Mouse (Mus musculus) brain, adult 2 months (tissue): ENCODE data around the gene Aldh2.
A peak's percentile ranks its signal among the peaks of the same experiment; 100 is the strongest.
"Not testable (repeated sequence)": the region's sequence is repeated elsewhere in the genome, so short reads cannot be mapped to it uniquely, and the experiment has no call there.

Source experiments
- DNase-seq: peaks from one replicate; pipeline ENCODE4 v3.0.0; 2011; ENCODE audit warnings: low read depth, low spot score

Gene Aldh2

GRCm38 (mm10) chr5:121593451-121594401 is at the start of gene Aldh2:
Gene Aldh2, minus strand, starts transcription at chr5:121593824.
- peak; percentile 87 for DNase-seq

- DNase-seq = no peak
These were observed 46.0 kb upstream of the Aldh2 start for GRCm38 (mm10) chr5:121639601-121640000.

GRCm38 (mm10) chr5:121637296-121637695 is 43.7 kb upstream of the Aldh2 start:
- DNase-seq = no peak

- no peak for DNase-seq
These were observed 41.0 kb upstream of the Aldh2 start for GRCm38 (mm10) chr5:121634668-121635067.

GRCm38 (mm10) chr5:121632804-121633203 is 39.2 kb upstream of the Aldh2 start:
- no peak for DNase-seq

GRCm38 (mm10) chr5:121631106-121631647 is 37.6 kb upstream of the Aldh2 start:
- not testable (repeated sequence) for DNase-seq

GRCm38 (mm10) chr5:121627871-121628270 is 34.2 kb upstream of the Aldh2 start:
- DNase-seq = peak; percentile 78

GRCm38 (mm10) chr5:121623241-121623640 is 29.6 kb upstream of the Aldh2 start:
- DNase-seq = peak; percentile 32

GRCm38 (mm10) chr5:121621102-121621501 is 27.5 kb upstream of the Aldh2 start:
- DNase-seq = no peak

GRCm38 (mm10) chr5:121618592-121619513 is 25.2 kb upstream of the Aldh2 start, which contains the start of gene Acad12:
Gene Acad12, minus strand, starts transcription at chr5:121618938.
- peak; percentile 94 for DNase-seq

- not testable (repeated sequence) for DNase-seq
These were observed 21.3 kb upstream of the Aldh2 start for GRCm38 (mm10) chr5:121614921-121615320.

GRCm38 (mm10) chr5:121612036-121612435 is 18.4 kb upstream of the Aldh2 start:
- no peak for DNase-seq

GRCm38 (mm10) chr5:121609556-121610135 is 16.0 kb upstream of the Aldh2 start:
- DNase-seq = not testable (repeated sequence)

- DNase-seq = peak; percentile 76
These were observed 12.5 kb upstream of the Aldh2 start for GRCm38 (mm10) chr5:121606151-121606550.

- not testable (repeated sequence) for DNase-seq
These were observed 10.2 kb upstream of the Aldh2 start for GRCm38 (mm10) chr5:121603815-121604214.

- peak; percentile 95 for DNase-seq
These were observed 8.1 kb upstream of the Aldh2 start for GRCm38 (mm10) chr5:121601547-121602299.

GRCm38 (mm10) chr5:121598871-121599610 is 5.4 kb upstream of the Aldh2 start:
- DNase-seq = no peak

GRCm38 (mm10) chr5:121597991-121598537 is 4.4 kb upstream of the Aldh2 start:
- no peak for DNase-seq

GRCm38 (mm10) chr5:121597332-121597731 is 3.7 kb upstream of the Aldh2 start:
- no peak for DNase-seq

- DNase-seq = no peak
These were observed 2.6 kb upstream of the Aldh2 start for GRCm38 (mm10) chr5:121596226-121596625.
